Mouse (Mus musculus): ENCODE measurements at regions not wholly inside any gene's neighbourhood (a gene's known extent, or its start where the extent isn't known, plus 50 kb on each side); places are given as distances from the start of the nearest gene placed in this dataset.
"Not testable (repeated sequence)": the region's sequence is repeated elsewhere in the genome, so short reads cannot be mapped to it uniquely, and the experiment has no call there.

DNA sequence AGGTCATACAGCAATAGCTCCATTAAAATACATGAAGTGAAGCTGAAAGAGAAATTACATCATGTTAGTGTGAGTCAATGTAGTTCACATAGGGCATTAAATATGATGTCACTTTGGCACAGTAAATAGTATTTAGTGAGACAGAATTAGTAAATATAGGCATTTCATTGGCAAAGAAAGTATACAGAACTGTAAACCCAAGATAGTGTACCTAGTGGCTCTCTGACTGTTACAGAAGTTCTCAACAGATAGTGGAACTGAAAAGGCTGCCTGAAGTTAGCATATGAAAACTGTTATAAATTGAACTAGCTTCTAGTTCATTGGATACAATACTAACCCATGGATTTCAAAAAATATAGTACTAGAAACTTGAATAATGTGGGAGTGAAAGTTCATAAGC, 1642.1 kb upstream of the Cdh6 start:
- no peak for DNase-seq

- peak; percentile 85 for DNase-seq
Measured at GRCm38 (mm10) chr15:14806849-14807248, 1633.4 kb upstream of the Cdh6 start.

GRCm38 (mm10) chr15:14795221-14795620, 1621.7 kb upstream of the Cdh6 start:
- peak; percentile 12 for DNase-seq

DNA sequence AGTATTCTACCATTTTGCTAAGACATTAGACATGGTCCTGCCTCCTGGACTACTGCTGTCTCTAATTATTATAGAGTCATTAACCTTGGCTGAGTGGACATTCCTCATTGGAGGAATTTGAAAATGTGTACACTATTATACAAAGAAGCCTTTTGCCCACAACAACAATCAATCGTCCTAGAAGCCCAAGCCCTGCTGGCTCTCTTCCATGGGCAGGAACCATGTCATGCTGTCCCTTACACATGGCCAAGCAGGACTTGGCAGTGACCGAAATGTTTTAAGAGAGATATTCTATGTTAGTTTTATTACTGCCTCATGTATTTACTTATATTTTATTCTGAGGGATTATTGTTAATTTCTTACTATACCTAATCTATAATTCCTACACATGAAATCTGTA, 1607.3 kb upstream of the Cdh6 start:
- no peak for DNase-seq

DNA sequence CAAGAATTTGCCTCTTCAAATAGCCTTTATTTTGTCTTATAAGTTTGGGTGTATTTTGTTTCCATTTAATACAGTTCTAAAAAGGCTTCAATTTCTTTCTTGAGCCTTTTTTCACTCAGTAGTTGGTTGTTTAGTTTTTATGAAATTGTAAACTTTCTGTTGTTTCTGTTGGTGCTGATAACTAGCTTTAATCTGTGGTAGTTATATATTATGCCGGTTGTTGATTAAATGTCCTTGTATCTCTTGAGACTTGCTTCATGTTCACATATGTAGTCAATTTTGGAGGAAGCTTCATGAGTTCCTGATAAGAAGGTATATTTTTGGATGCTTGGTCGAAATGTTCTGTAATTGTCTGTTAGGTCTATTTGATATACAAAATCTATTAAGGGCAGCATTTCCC, 1568.3 kb upstream of the Cdh6 start:
- DNase-seq, result no peak

DNA sequence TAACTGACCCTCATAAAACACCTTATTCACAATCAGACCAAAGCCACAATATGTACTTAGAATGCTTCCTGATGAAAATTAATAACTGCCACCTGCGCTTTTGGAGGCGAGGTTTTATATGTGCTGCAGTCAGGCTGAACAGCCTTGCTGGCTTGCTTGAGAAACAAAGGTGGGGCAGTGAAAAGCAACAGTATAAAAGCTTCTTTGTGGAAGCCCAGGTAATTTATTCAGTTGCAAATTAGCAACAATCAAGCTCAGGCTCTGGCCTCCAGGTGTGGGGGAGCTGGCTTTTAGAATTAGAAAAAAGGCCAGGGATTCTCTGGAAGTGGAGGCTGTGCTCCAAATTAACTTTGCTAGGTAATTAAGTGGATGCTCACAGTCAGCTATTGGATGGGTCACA, 1524.5 kb upstream of the Cdh6 start:
- DNase-seq, result not testable (repeated sequence)

DNA sequence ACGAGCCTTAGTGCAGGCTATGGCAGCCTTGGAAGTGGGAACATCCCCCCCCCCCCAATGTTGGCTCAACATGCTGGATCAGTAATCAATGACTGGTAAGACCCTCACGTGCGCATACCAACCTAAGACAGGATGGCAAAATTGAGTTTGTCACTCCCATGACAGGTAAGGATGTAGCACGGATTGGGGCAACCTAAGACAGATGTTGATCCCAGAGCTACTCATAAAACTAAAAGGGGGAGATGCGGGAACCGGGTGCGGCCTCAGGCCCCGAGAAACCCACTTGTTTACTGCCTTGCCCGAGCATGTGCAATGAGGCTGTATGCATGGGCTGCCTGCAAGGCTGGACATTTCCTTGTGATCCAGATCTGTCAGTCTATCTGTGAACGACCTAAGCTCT, 1523.0 kb upstream of the Cdh6 start:
- no peak for DNase-seq

DNA sequence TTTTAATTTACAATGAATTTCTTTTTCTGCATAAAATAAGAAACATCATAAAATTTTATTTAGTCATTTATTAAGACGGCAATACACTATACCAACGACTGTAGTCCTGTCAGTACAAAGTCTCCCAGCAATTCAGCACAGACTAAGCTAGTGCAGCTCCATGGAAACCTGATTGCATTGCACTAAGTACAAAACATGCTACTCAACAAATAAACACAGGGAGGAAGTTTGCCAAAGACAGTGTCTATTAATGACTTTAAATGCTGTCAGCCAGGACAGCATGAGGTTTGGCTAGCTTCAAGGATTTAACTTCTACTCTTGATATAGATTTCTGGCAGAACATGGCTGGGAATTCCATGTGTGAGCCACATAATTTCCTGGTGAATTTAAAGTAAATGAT, 1515.7 kb upstream of the Cdh6 start:
- DNase-seq, result no peak

DNA sequence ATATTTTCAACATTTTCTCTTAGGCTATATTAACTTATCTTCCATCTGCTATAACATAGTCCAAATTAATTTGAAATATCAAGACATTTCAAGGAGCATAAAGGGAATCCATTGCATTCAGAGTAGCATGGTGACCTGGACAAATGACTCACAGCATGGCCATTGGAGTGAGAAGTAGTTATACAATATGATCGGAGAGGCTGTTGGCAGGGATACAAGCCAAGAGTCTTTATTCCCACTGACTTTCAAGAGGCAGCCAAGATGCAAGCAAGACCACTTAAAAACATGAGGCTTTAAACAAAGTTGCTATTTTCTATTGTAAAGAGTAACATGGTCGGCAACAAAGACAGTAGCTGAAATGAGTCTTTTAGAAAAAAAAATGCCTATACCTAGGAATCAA, 1468.8 kb upstream of the Cdh6 start:
- DNase-seq, result no peak

- DNase-seq, result peak; percentile 70
Measured at GRCm38 (mm10) chr15:14628523-14628922, 1455.0 kb upstream of the Cdh6 start.

DNA sequence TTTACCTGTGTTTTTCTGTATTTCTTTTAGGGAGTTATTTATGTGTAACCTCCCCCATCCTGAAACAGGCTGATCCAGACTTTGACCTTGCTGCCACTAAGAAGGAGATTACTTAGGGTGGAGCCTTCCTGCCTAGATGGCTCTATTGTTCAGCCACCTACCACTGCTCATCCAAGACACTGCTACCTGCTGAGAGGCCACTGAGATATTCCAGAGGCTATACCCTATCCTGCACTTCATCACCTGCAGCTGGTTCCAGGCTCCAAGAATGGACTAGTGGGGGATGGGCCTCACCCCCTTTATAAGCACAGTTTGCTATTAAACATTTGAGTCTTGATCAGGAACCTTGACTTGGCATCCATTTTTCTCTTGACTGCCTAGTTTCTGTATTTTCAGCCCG, 1433.2 kb upstream of the Cdh6 start:
- DNase-seq, result no peak

Measured in retina, postnatal 1 day (tissue).